Mouse (Mus musculus): ENCODE data around the gene Klra9.
"Not testable (repeated sequence)": the region's sequence is repeated elsewhere in the genome, so short reads cannot be mapped to it uniquely, and the experiment has no call there.

The Klra9 gene

GRCm38 (mm10) chr6:130193012-130193411 lies at the start of gene Klra9:
Gene Klra9 (minus strand): TSS chr6:130193112.
- DNase-seq (ENCODE audit: low read depth, low spot score): not testable (repeated sequence)

- no peak for DNase-seq (ENCODE audit: low read depth, low spot score)
Measured at GRCm38 (mm10) chr6:130237536-130237935, 44.6 kb upstream of the Klra9 start.

- DNase-seq (ENCODE audit: low read depth, low spot score): no peak
Measured at GRCm38 (mm10) chr6:130236635-130237034, 43.7 kb upstream of the Klra9 start.

GRCm38 (mm10) chr6:130233222-130233621 lies 40.3 kb upstream of the Klra9 start, which contains the start of gene Klra7:
Gene Klra7 (minus strand): TSS chr6:130233322.
- no peak for DNase-seq (ENCODE audit: low read depth, low spot score)

GRCm38 (mm10) chr6:130197453-130197852 lies 4.5 kb upstream of the Klra9 start:
- not testable (repeated sequence) for DNase-seq (ENCODE audit: low read depth, low spot score)

GRCm38 (mm10) chr6:130129798-130130197 lies 63.1 kb downstream of the Klra9 start, which contains the start of gene Klra8:
Gene Klra8 (minus strand): TSS chr6:130129898.
- not testable (repeated sequence) for DNase-seq (ENCODE audit: low read depth, low spot score)
